Mouse (Mus musculus) spleen, adult 18-20 months (tissue): ENCODE data around the gene Dusp23.
A peak's percentile ranks its signal among the peaks of the same experiment; 100 is the strongest.

Experiments
- DNase-seq, 2 experiments: peaks; one replicate each; pipeline ENCODE4 v3.0.0; 2022; ENCODE audit warnings: mixed read lengths in 2 of 2

Dusp23 gene

GRCm38 (mm10) chr1:172619235-172619634 lies 13.5 kb downstream of the Dusp23 start:
- peak; percentile 38 to 73 for DNase-seq

GRCm38 (mm10) chr1:172618141-172618540 lies 14.6 kb downstream of the Dusp23 start:
- no peak for DNase-seq

GRCm38 (mm10) chr1:172617365-172618076 lies 15.2 kb downstream of the Dusp23 start:
- DNase-seq: no peak

- no peak for DNase-seq
Observed at GRCm38 (mm10) chr1:172616537-172617300, 16.0 kb downstream of the Dusp23 start.

GRCm38 (mm10) chr1:172615412-172615811 lies 17.4 kb downstream of the Dusp23 start:
- DNase-seq: no peak

- DNase-seq: no peak
Observed at GRCm38 (mm10) chr1:172614654-172615053, 18.1 kb downstream of the Dusp23 start.

- no peak for DNase-seq
Observed at GRCm38 (mm10) chr1:172612745-172613144, 20.0 kb downstream of the Dusp23 start.

GRCm38 (mm10) chr1:172611304-172611703 lies 21.5 kb downstream of the Dusp23 start:
- no peak for DNase-seq

GRCm38 (mm10) chr1:172602326-172602725 lies 30.4 kb downstream of the Dusp23 start, which contains the start of gene Fcrl6:
Gene Fcrl6 (minus strand): TSS chr1:172602551.
- no peak for DNase-seq

GRCm38 (mm10) chr1:172594495-172594894 lies 38.3 kb downstream of the Dusp23 start:
- DNase-seq: peak in 1 of 2 experiments; percentile 37

- no peak for DNase-seq
Observed at GRCm38 (mm10) chr1:172593956-172594355, 38.8 kb downstream of the Dusp23 start.

GRCm38 (mm10) chr1:172593321-172593720 lies 39.4 kb downstream of the Dusp23 start:
- no peak for DNase-seq

- peak; percentile 35 to 42 for DNase-seq
Observed at GRCm38 (mm10) chr1:172590385-172590784, 42.4 kb downstream of the Dusp23 start, which contains the start of gene Slamf8. Gene Slamf8 (minus strand): TSS chr1:172590568.

- DNase-seq: no peak
Observed at GRCm38 (mm10) chr1:172585612-172586567, 46.9 kb downstream of the Dusp23 start.

GRCm38 (mm10) chr1:172585026-172585425 lies 47.7 kb downstream of the Dusp23 start:
- DNase-seq: no peak

GRCm38 (mm10) chr1:172584271-172584670 lies 48.5 kb downstream of the Dusp23 start:
- DNase-seq: no peak

- no peak for DNase-seq
Observed at GRCm38 (mm10) chr1:172582436-172582835, 50.3 kb downstream of the Dusp23 start.
